Mouse (Mus musculus): Measurements from ENCODE around the gene Dnajc16. TPM values are rescaled to one million over a fixed set of nuclear protein-coding genes. Genes with fewer than 3 reads are reported as not detected.

Dnajc16 gene
- polyA plus RNA-seq, 1 experiment = 9.1 TPM

- Histone ChIP-seq H3K27me3 (ENCODE audit: control insufficient read depth, insufficient read depth, low read length, poor library complexity, severe bottlenecking) (no peaks in the 10 kb centered on the region), H3K9me3 (replicated peaks; ENCODE audit: control insufficient read depth, insufficient read depth, low read length, poor library complexity, severe bottlenecking) (no peaks in the 10 kb centered on the region), H3K9ac (ENCODE audit: low read depth, poor library complexity, severe bottlenecking) (peak overlapping the region; percentile 14; the same call in 1 of the 2 replicates), H3K27ac (ENCODE audit: insufficient read depth, low read length) (no peak overlapping the region), H3K4me1 (ENCODE audit: control insufficient read depth, insufficient read depth, low read length) (peaks cover 2% of the 10 kb centered on the region), H3K4me3 (ENCODE audit: low read depth, low read length) (peak overlapping the region; percentile 39), H3K36me3 (ENCODE audit: control insufficient read depth, insufficient read depth, low read length, poor library complexity, severe bottlenecking) (no peaks in the 10 kb centered on the region)
- TF ChIP-seq CTCF (IDR thresholded peaks at IDR 0.05; ENCODE audit: low read depth, low read length) = no peak
- peak; percentile 34 for TF ChIP-seq POLR2A (IDR thresholded peaks at IDR 0.05; ENCODE audit: insufficient read depth, low read length)
Measured at GRCm38 (mm10) chr4:141734446-141735205, 56.1 kb downstream of the Dnajc16 start.

GRCm38 (mm10) chr4:141731766-141732165 lies 59.0 kb downstream of the Dnajc16 start:
- Histone ChIP-seq H3K9ac (ENCODE audit: low read depth, poor library complexity, severe bottlenecking) (no peak overlapping the region), H3K4me1 (ENCODE audit: control insufficient read depth, insufficient read depth, low read length) (peaks cover 2% of the 10 kb centered on the region), H3K27ac (ENCODE audit: insufficient read depth, low read length) (no peak overlapping the region)

GRCm38 (mm10) chr4:141730401-141730800 lies 60.3 kb downstream of the Dnajc16 start:
- TF ChIP-seq EP300 (IDR thresholded peaks at IDR 0.05; ENCODE audit: insufficient read depth, low read depth, low read length) = no peak
- TF ChIP-seq POLR2A (IDR thresholded peaks at IDR 0.05; ENCODE audit: insufficient read depth, low read length) = no peak
- no peak for TF ChIP-seq CTCF (IDR thresholded peaks at IDR 0.05; ENCODE audit: low read depth, low read length)
- Histone ChIP-seq H3K27me3 (ENCODE audit: control insufficient read depth, insufficient read depth, low read length, poor library complexity, severe bottlenecking) (no peaks in the 10 kb centered on the region), H3K27ac (ENCODE audit: insufficient read depth, low read length) (no peak overlapping the region), H3K9ac (ENCODE audit: low read depth, poor library complexity, severe bottlenecking) (no peak overlapping the region), H3K4me3 (ENCODE audit: low read depth, low read length) (peak overlapping the region; percentile 17; the same call in 1 of the 2 replicates), H3K9me3 (replicated peaks; ENCODE audit: control insufficient read depth, insufficient read depth, low read length, poor library complexity, severe bottlenecking) (no peaks in the 10 kb centered on the region), H3K36me3 (ENCODE audit: control insufficient read depth, insufficient read depth, low read length, poor library complexity, severe bottlenecking) (no peaks in the 10 kb centered on the region), H3K4me1 (ENCODE audit: control insufficient read depth, insufficient read depth, low read length) (peaks cover 2% of the 10 kb centered on the region)

More at GRCm38 (mm10) chr4:141731766-141732165, 59.0 kb downstream of the Dnajc16 start:
- Histone ChIP-seq H3K27me3 (ENCODE audit: control insufficient read depth, insufficient read depth, low read length, poor library complexity, severe bottlenecking) (no peaks in the 10 kb centered on the region), H3K36me3 (ENCODE audit: control insufficient read depth, insufficient read depth, low read length, poor library complexity, severe bottlenecking) (no peaks in the 10 kb centered on the region), H3K4me3 (ENCODE audit: low read depth, low read length) (no peak overlapping the region), H3K9me3 (replicated peaks; ENCODE audit: control insufficient read depth, insufficient read depth, low read length, poor library complexity, severe bottlenecking) (no peaks in the 10 kb centered on the region)
- TF ChIP-seq EP300 (IDR thresholded peaks at IDR 0.05; ENCODE audit: insufficient read depth, low read depth, low read length) (no peak), POLR2A (IDR thresholded peaks at IDR 0.05; ENCODE audit: insufficient read depth, low read length) (no peak), CTCF (IDR thresholded peaks at IDR 0.05; ENCODE audit: low read depth, low read length) (no peak)

GRCm38 (mm10) chr4:141729266-141729665 lies 61.5 kb downstream of the Dnajc16 start:
- Histone ChIP-seq H3K27me3 (ENCODE audit: control insufficient read depth, insufficient read depth, low read length, poor library complexity, severe bottlenecking) (no peaks in the 10 kb centered on the region), H3K9me3 (replicated peaks; ENCODE audit: control insufficient read depth, insufficient read depth, low read length, poor library complexity, severe bottlenecking) (no peaks in the 10 kb centered on the region), H3K9ac (ENCODE audit: low read depth, poor library complexity, severe bottlenecking) (no peak overlapping the region), H3K4me3 (ENCODE audit: low read depth, low read length) (no peak overlapping the region), H3K36me3 (ENCODE audit: control insufficient read depth, insufficient read depth, low read length, poor library complexity, severe bottlenecking) (no peaks in the 10 kb centered on the region), H3K27ac (ENCODE audit: insufficient read depth, low read length) (no peak overlapping the region), H3K4me1 (ENCODE audit: control insufficient read depth, insufficient read depth, low read length) (peaks cover 2% of the 10 kb centered on the region)
- TF ChIP-seq CTCF (IDR thresholded peaks at IDR 0.05; ENCODE audit: low read depth, low read length) (no peak), POLR2A (IDR thresholded peaks at IDR 0.05; ENCODE audit: insufficient read depth, low read length) (no peak), EP300 (IDR thresholded peaks at IDR 0.05; ENCODE audit: insufficient read depth, low read depth, low read length) (no peak)

GRCm38 (mm10) chr4:141725738-141726137 lies 65.0 kb downstream of the Dnajc16 start:
- H3K27me3 ChIP-seq (ENCODE audit: control insufficient read depth, insufficient read depth, low read length, poor library complexity, severe bottlenecking) = no peaks in the 10 kb centered on the region
- no peaks in the 10 kb centered on the region; the same call in 1 of the 2 replicates for H3K36me3 ChIP-seq (ENCODE audit: control insufficient read depth, insufficient read depth, low read length, poor library complexity, severe bottlenecking)
- no peak overlapping the region for H3K4me3 ChIP-seq (ENCODE audit: low read depth, low read length)
- no peaks in the 10 kb centered on the region for H3K4me1 ChIP-seq (ENCODE audit: control insufficient read depth, insufficient read depth, low read length)
- no peak overlapping the region for H3K9ac ChIP-seq (ENCODE audit: low read depth, poor library complexity, severe bottlenecking)
- TF ChIP-seq CTCF (IDR thresholded peaks at IDR 0.05; ENCODE audit: low read depth, low read length) (no peak), POLR2A (IDR thresholded peaks at IDR 0.05; ENCODE audit: insufficient read depth, low read length) (no peak), EP300 (IDR thresholded peaks at IDR 0.05; ENCODE audit: insufficient read depth, low read depth, low read length) (no peak)
- no peak overlapping the region for H3K27ac ChIP-seq (ENCODE audit: insufficient read depth, low read length)
- no peaks in the 10 kb centered on the region for H3K9me3 ChIP-seq (replicated peaks; ENCODE audit: control insufficient read depth, insufficient read depth, low read length, poor library complexity, severe bottlenecking)

- no peaks in the 10 kb centered on the region; the same call in 1 of the 2 replicates for H3K36me3 ChIP-seq (ENCODE audit: control insufficient read depth, insufficient read depth, low read length, poor library complexity, severe bottlenecking)
- H3K27ac ChIP-seq (ENCODE audit: insufficient read depth, low read length) = no peak overlapping the region
- H3K9me3 ChIP-seq (replicated peaks; ENCODE audit: control insufficient read depth, insufficient read depth, low read length, poor library complexity, severe bottlenecking) = no peaks in the 10 kb centered on the region
- H3K9ac ChIP-seq (ENCODE audit: low read depth, poor library complexity, severe bottlenecking) = no peak overlapping the region
- TF ChIP-seq EP300 (IDR thresholded peaks at IDR 0.05; ENCODE audit: insufficient read depth, low read depth, low read length) (no peak), POLR2A (IDR thresholded peaks at IDR 0.05; ENCODE audit: insufficient read depth, low read length) (no peak), CTCF (IDR thresholded peaks at IDR 0.05; ENCODE audit: low read depth, low read length) (no peak)
- H3K27me3 ChIP-seq (ENCODE audit: control insufficient read depth, insufficient read depth, low read length, poor library complexity, severe bottlenecking) = no peaks in the 10 kb centered on the region
- no peaks in the 10 kb centered on the region for H3K4me1 ChIP-seq (ENCODE audit: control insufficient read depth, insufficient read depth, low read length)
- H3K4me3 ChIP-seq (ENCODE audit: low read depth, low read length) = no peak overlapping the region
Measured at GRCm38 (mm10) chr4:141725277-141725676, 65.5 kb downstream of the Dnajc16 start.

Measured in ES-Bruce4 (cell line).